Mouse (Mus musculus) neural tube, embryonic 15.5 days (tissue): Measurements from ENCODE around the gene Thap7. TPM values are rescaled to one million over a fixed set of nuclear protein-coding genes. Genes with fewer than 3 reads are reported as not detected.

Experiments
- ATAC-seq: fragments of 200-750 bp; cut with Nextera tagmentation; 2 replicates; pipeline ENCODE4 v1.8.0; 2017; ENCODE audit warnings: mild to moderate bottlenecking, moderate TSS enrichment, moderate library complexity; ENCODE audit not compliant: low FRiP score
- H3K27ac ChIP-seq: fragments of 300-500 bp; sonication (generic); replicated peaks from 2 replicates; pipeline ENCODE4 v1.5.1; 2015; ENCODE audit warnings: mild to moderate bottlenecking, inconsistent platforms
- H3K27me3 ChIP-seq: fragments of 300-500 bp; sonication (generic); replicated peaks from 2 replicates; pipeline ENCODE4 v1.6.1; 2015; ENCODE audit warnings: inconsistent platforms
- H3K36me3 ChIP-seq: fragments of 300-500 bp; sonication (generic); 2 replicates; pipeline ENCODE4 v1.6.1; 2015; ENCODE audit warnings: inconsistent platforms
- H3K4me1 ChIP-seq: fragments of 300-500 bp; sonication (generic); 2 replicates; pipeline ENCODE4 v1.6.1; 2015; ENCODE audit warnings: inconsistent platforms
- H3K4me2 ChIP-seq: fragments of 300-500 bp; sonication (generic); 2 replicates; pipeline ENCODE4 v1.6.1; 2015; ENCODE audit warnings: inconsistent platforms, mild to moderate bottlenecking, moderate library complexity
- H3K4me3 ChIP-seq: fragments of 300-500 bp; sonication (generic); replicated peaks from 2 replicates; pipeline ENCODE4 v1.5.1; 2015; ENCODE audit warnings: mild to moderate bottlenecking, inconsistent platforms
- H3K9ac ChIP-seq: fragments of 300-500 bp; sonication (generic); replicated peaks from 2 replicates; pipeline ENCODE4 v1.6.1; 2015; ENCODE audit warnings: mild to moderate bottlenecking, inconsistent platforms
- H3K9me3 ChIP-seq: fragments of 300-500 bp; sonication (generic); replicated peaks from 2 replicates; pipeline ENCODE4 v1.6.1; 2016; ENCODE audit warnings: inconsistent platforms
- WGBS: fragments of 180-500 bp; shearing (Covaris S2); methylation state at CpG from one replicate; pipeline ENCODE4 v1.1.7; 2015; ENCODE audit warnings: mixed read lengths; 5-methylcytosine and 5-hydroxymethylcytosine counted together
- polyA plus RNA-seq: library from polyadenylated mRNA; unstranded; fragments of >200 nt; fragmentation: Nextera tagmentation; extraction: Ambion mirVana; gene quantifications from 2 replicates; pipeline ENCODE4 v1.2.1, GENCODE M21; 2015

Gene Thap7
- polyA plus RNA-seq, 1 experiment from 2014 or later = 58.1 TPM

GRCm38 (mm10) chr16:17529981-17530586 lies 852 bp downstream of the Thap7 start:
- H3K27ac ChIP-seq = peak overlapping the region; percentile 99
- peak overlapping the region; percentile 73 for H3K9ac ChIP-seq
- H3K27me3 ChIP-seq = no peaks in the 10 kb centered on the region
- ATAC-seq = peak; percentile 8; the same call in 1 of the 2 replicates
- H3K4me3 ChIP-seq = peak overlapping the region; percentile 65
- H3K9me3 ChIP-seq = no peaks in the 10 kb centered on the region
- H3K4me1 ChIP-seq = peaks cover 29% of the 10 kb centered on the region
- 20% methylated on average over 17 of the region's 17 CpGs for WGBS
- H3K36me3 ChIP-seq = peaks cover 41% of the 10 kb centered on the region
- H3K4me2 ChIP-seq = peak overlapping the region; percentile 95

GRCm38 (mm10) chr16:17528276-17528675 lies 2.7 kb downstream of the Thap7 start:
- Histone ChIP-seq H3K27ac (no peak overlapping the region), H3K9ac (no peak overlapping the region), H3K4me1 (peaks cover 29% of the 10 kb centered on the region), H3K4me3 (no peak overlapping the region), H3K4me2 (no peak overlapping the region), H3K27me3 (no peaks in the 10 kb centered on the region), H3K36me3 (peaks cover 56% of the 10 kb centered on the region), H3K9me3 (no peaks in the 10 kb centered on the region)
- no peak for ATAC-seq
- 84% methylated on average over 13 of the region's 13 CpGs for WGBS

- peaks cover 63% of the 10 kb centered on the region for H3K36me3 ChIP-seq
- no peak for ATAC-seq
Measured at GRCm38 (mm10) chr16:17527606-17528005, 3.3 kb downstream of the Thap7 start.

GRCm38 (mm10) chr16:17526223-17526622 lies 4.7 kb downstream of the Thap7 start:
- no peak overlapping the region for H3K27ac ChIP-seq
- peaks cover 77% of the 10 kb centered on the region for H3K36me3 ChIP-seq
- no peaks in the 10 kb centered on the region for H3K27me3 ChIP-seq
- no peak overlapping the region for H3K9ac ChIP-seq
- no peaks in the 10 kb centered on the region for H3K9me3 ChIP-seq
- H3K4me1 ChIP-seq = peaks cover 16% of the 10 kb centered on the region
- H3K4me3 ChIP-seq = no peak overlapping the region
- no peak overlapping the region for H3K4me2 ChIP-seq
- WGBS = 90% methylated on average over 6 of the region's 6 CpGs
- ATAC-seq = no peak

More at GRCm38 (mm10) chr16:17527606-17528005, 3.3 kb downstream of the Thap7 start:
- Histone ChIP-seq H3K27me3 (no peaks in the 10 kb centered on the region), H3K9ac (no peak overlapping the region), H3K4me3 (no peak overlapping the region), H3K4me2 (no peak overlapping the region), H3K27ac (no peak overlapping the region), H3K4me1 (peaks cover 29% of the 10 kb centered on the region), H3K9me3 (no peaks in the 10 kb centered on the region)

- Histone ChIP-seq H3K9ac (no peak overlapping the region), H3K4me1 (peaks cover 16% of the 10 kb centered on the region), H3K36me3 (peaks cover 84% of the 10 kb centered on the region), H3K27me3 (no peaks in the 10 kb centered on the region), H3K4me3 (no peak overlapping the region), H3K27ac (no peak overlapping the region), H3K4me2 (no peak overlapping the region), H3K9me3 (no peaks in the 10 kb centered on the region)
- WGBS = 83% methylated on average over 3 of the region's 3 CpGs
- ATAC-seq = no peak
Measured at GRCm38 (mm10) chr16:17525524-17525923, 5.4 kb downstream of the Thap7 start.

- WGBS = 95% methylated on average over 11 of the region's 11 CpGs
- ATAC-seq = no peak
- Histone ChIP-seq H3K4me2 (no peak overlapping the region), H3K27me3 (no peaks in the 10 kb centered on the region), H3K9me3 (no peaks in the 10 kb centered on the region), H3K27ac (no peak overlapping the region), H3K36me3 (peaks cover 97% of the 10 kb centered on the region), H3K9ac (no peak overlapping the region), H3K4me1 (peaks cover 6% of the 10 kb centered on the region), H3K4me3 (no peak overlapping the region)
Measured at GRCm38 (mm10) chr16:17524156-17524555, 6.8 kb downstream of the Thap7 start.

- Histone ChIP-seq H3K4me1 (no peaks in the 10 kb centered on the region), H3K4me3 (no peak overlapping the region), H3K4me2 (no peak overlapping the region), H3K36me3 (peaks cover 95% of the 10 kb centered on the region), H3K27me3 (no peaks in the 10 kb centered on the region), H3K27ac (no peak overlapping the region), H3K9me3 (no peaks in the 10 kb centered on the region), H3K9ac (no peak overlapping the region)
- ATAC-seq = no peak
- 90% methylated on average over 2 of the region's 2 CpGs for WGBS
Measured at GRCm38 (mm10) chr16:17518910-17519309, 12.0 kb downstream of the Thap7 start.

- H3K4me3 ChIP-seq = no peak overlapping the region
- H3K4me1 ChIP-seq = peaks cover 18% of the 10 kb centered on the region
- WGBS = 94% methylated on average over 4 of the region's 4 CpGs
- H3K27me3 ChIP-seq = no peaks in the 10 kb centered on the region
- H3K27ac ChIP-seq = no peak overlapping the region
- H3K9ac ChIP-seq = no peak overlapping the region
- no peaks in the 10 kb centered on the region for H3K9me3 ChIP-seq
- no peak overlapping the region for H3K4me2 ChIP-seq
- no peak for ATAC-seq
- peaks cover 52% of the 10 kb centered on the region for H3K36me3 ChIP-seq
Measured at GRCm38 (mm10) chr16:17511431-17511830, 19.5 kb downstream of the Thap7 start.

GRCm38 (mm10) chr16:17510686-17511085 lies 20.2 kb downstream of the Thap7 start:
- WGBS = 91% methylated on average over 2 of the region's 2 CpGs
- ATAC-seq = no peak
- H3K9ac ChIP-seq = 0 out of 2 replicates have a peak overlapping the region, but pooled peaks have one; percentile 75
- no peaks in the 10 kb centered on the region for H3K9me3 ChIP-seq
- H3K27me3 ChIP-seq = no peaks in the 10 kb centered on the region
- no peak overlapping the region for H3K27ac ChIP-seq
- peaks cover 44% of the 10 kb centered on the region for H3K36me3 ChIP-seq
- peaks cover 18% of the 10 kb centered on the region for H3K4me1 ChIP-seq
- H3K4me3 ChIP-seq = no peak overlapping the region
- no peak overlapping the region for H3K4me2 ChIP-seq

- peaks cover 39% of the 10 kb centered on the region for H3K36me3 ChIP-seq
- no peaks in the 10 kb centered on the region for H3K9me3 ChIP-seq
- 100% methylated on average over 2 of the region's 2 CpGs for WGBS
- peak overlapping the region; percentile 75 for H3K4me2 ChIP-seq
- no peak overlapping the region for H3K27ac ChIP-seq
- no peak overlapping the region for H3K4me3 ChIP-seq
- H3K27me3 ChIP-seq = no peaks in the 10 kb centered on the region
- ATAC-seq = no peak
- 0 out of 2 replicates have a peak overlapping the region, but pooled peaks have one; percentile 75 for H3K9ac ChIP-seq
- peaks cover 18% of the 10 kb centered on the region for H3K4me1 ChIP-seq
Measured at GRCm38 (mm10) chr16:17510143-17510542, 20.8 kb downstream of the Thap7 start.

- Histone ChIP-seq H3K4me3 (peak overlapping the region; percentile 74), H3K9me3 (no peaks in the 10 kb centered on the region), H3K27me3 (no peaks in the 10 kb centered on the region), H3K9ac (peak overlapping the region; percentile 75), H3K36me3 (peaks cover 31% of the 10 kb centered on the region), H3K4me1 (peaks cover 18% of the 10 kb centered on the region), H3K27ac (peak overlapping the region; percentile 98), H3K4me2 (peak overlapping the region; percentile 75)
- ATAC-seq = peak; percentile 18
- WGBS = 12% methylated on average over 9 of the region's 9 CpGs
Measured at GRCm38 (mm10) chr16:17509240-17509597, 21.7 kb downstream of the Thap7 start.

- WGBS = under 1% methylated on average over 50 of the region's 50 CpGs
- peaks cover 27% of the 10 kb centered on the region for H3K36me3 ChIP-seq
Measured at GRCm38 (mm10) chr16:17508546-17509239, 22.2 kb downstream of the Thap7 start, which contains the start of gene Lztr1. Lztr1 (plus strand) TSS chr16:17508688.

More at GRCm38 (mm10) chr16:17508546-17509239, 22.2 kb downstream of the Thap7 start, which contains the start of gene Lztr1:
- Histone ChIP-seq H3K4me2 (peak within 1 kb of the TSS; percentile 75), H3K27me3 (no peaks in the 10 kb centered on the region), H3K4me3 (peak within 1 kb of the TSS; percentile 74), H3K9me3 (no peaks in the 10 kb centered on the region), H3K27ac (peak within 1 kb of the TSS; percentile 98), H3K9ac (peak within 1 kb of the TSS; percentile 75), H3K4me1 (peaks cover 18% of the 10 kb centered on the region)
- ATAC-seq = peak; percentile 96
